Mouse (Mus musculus) heart, adult 2 months (tissue): Measurements from ENCODE around the gene A930004D18Rik. TPM values are rescaled to one million over a fixed set of nuclear protein-coding genes. Genes with fewer than 3 reads are reported as not detected.
A peak's percentile ranks its signal among the peaks of the same experiment; 100 is the strongest.

ENCODE experiments used
- DNase-seq, 2 experiments: peaks; one replicate each; pipeline ENCODE4 v3.0.0; 2021
- H3K27ac ChIP-seq: fragments of 200-600 bp; 2 replicates; pipeline ENCODE4 v1.8.1; 2022
- H3K27me3 ChIP-seq: fragments of 200-500 bp; 2 replicates; pipeline ENCODE4 v1.6.1; 2012; ENCODE audit warnings: mild to moderate bottlenecking, low read length, inconsistent platforms, mixed read lengths; ENCODE audit not compliant: control insufficient read depth, insufficient read depth
- H3K36me3 ChIP-seq: fragments of 200-500 bp; 2 replicates; pipeline ENCODE4 v1.6.1; 2012; ENCODE audit warnings: low read length, inconsistent platforms; ENCODE audit not compliant: control insufficient read depth, insufficient read depth
- H3K4me1 ChIP-seq: fragments of 200-500 bp; 2 replicates; pipeline ENCODE4 v1.6.1; 2011; ENCODE audit warnings: low read length; ENCODE audit not compliant: control insufficient read depth, insufficient read depth
- H3K4me3 ChIP-seq: fragments of 200-600 bp; 2 replicates; pipeline ENCODE4 v1.8.1; 2022
- H3K79me2 ChIP-seq: fragments of 200-500 bp; replicated peaks from 2 replicates; pipeline ENCODE4 v1.6.1; 2012; ENCODE audit warnings: mild to moderate bottlenecking, inconsistent platforms, low read length, moderate library complexity, mixed read lengths; ENCODE audit not compliant: control insufficient read depth, insufficient read depth
- H3K9ac ChIP-seq: fragments of 200-500 bp; 2 replicates; pipeline ENCODE4 v1.6.1; 2012; ENCODE audit warnings: low read depth, mild to moderate bottlenecking, control low read depth, inconsistent platforms, low read length, mixed read lengths
- CTCF ChIP-seq: fragments of 200-600 bp; IDR thresholded peaks from 2 replicates; pipeline ENCODE4 v1.8.1; 2022; ENCODE audit warnings: antibody characterized with exemption, mild to moderate bottlenecking, moderate library complexity
- EP300 ChIP-seq: fragments of 200-500 bp; IDR thresholded peaks from 2 replicates; pipeline ENCODE4 v1.6.1; 2011; ENCODE audit warnings: low read depth, low read length, control low read depth; ENCODE audit not compliant: insufficient read depth
- POLR2A ChIP-seq: fragments of 200-500 bp; IDR thresholded peaks from 2 replicates; pipeline ENCODE4 v1.6.1; 2011; ENCODE audit warnings: mild to moderate bottlenecking, low read depth, low read length, control low read depth; ENCODE audit not compliant: insufficient read depth
- WGBS: fragments of 180-500 bp; shearing (Covaris S2); methylation state at CpG from one replicate; pipeline ENCODE4 v1.1.7; 2018; 5-methylcytosine and 5-hydroxymethylcytosine counted together
- intact Hi-C: fragments of 180-260 bp; cut with DNase I; formaldehyde crosslinking; loops from one replicate; pipeline ENCODE4 v1.15.1; 2025
- polyA plus RNA-seq: library from polyadenylated mRNA; depleted of rRNA; stranded (reverse); fragments of >200 nt; gene quantifications from 2 replicates; pipeline ENCODE4 v1.2.3, GENCODE M21; 2012
- total RNA-seq, 2 experiments: library from RNA; stranded (reverse); gene quantifications; 2 replicates each; pipeline ENCODE4 v1.2.3; 2021

The A930004D18Rik gene
- total and polyA plus RNA-seq, 3 experiments: 2.2 to 4.5 (median 3.4) TPM

GRCm38 (mm10) chr2:18041199-18041885 is 3.8 kb upstream of the A930004D18Rik start:
- Histone ChIP-seq H3K9ac (no peak overlapping the region), H3K4me1 (peaks cover 1% of the 10 kb centered on the region), H3K27me3 (no peaks in the 10 kb centered on the region), H3K27ac (no peak overlapping the region), H3K79me2 (no peaks in the 10 kb centered on the region; the same call in 1 of the 2 replicates), H3K36me3 (peaks cover 8% of the 10 kb centered on the region), H3K4me3 (no peak overlapping the region)
- no peak for DNase-seq
- WGBS: 85% methylated on average over 14 of the region's 14 CpGs
- TF ChIP-seq EP300 (no peak), POLR2A (no peak), CTCF (no peak)
- intact Hi-C loops: no loop called here

GRCm38 (mm10) chr2:18040347-18041160 is 3.0 kb upstream of the A930004D18Rik start:
- H3K27ac ChIP-seq: no peak overlapping the region
- no peak for DNase-seq
- intact Hi-C loops: no loop called here
- no peaks in the 10 kb centered on the region; the same call in 1 of the 2 replicates for H3K4me1 ChIP-seq
- WGBS: 94% methylated on average over 27 of the region's 27 CpGs
- H3K4me3 ChIP-seq: no peak overlapping the region
- peaks cover 3% of the 10 kb centered on the region for H3K36me3 ChIP-seq
- H3K27me3 ChIP-seq: no peaks in the 10 kb centered on the region
- H3K79me2 ChIP-seq: no peaks in the 10 kb centered on the region
- H3K9ac ChIP-seq: no peak overlapping the region
- TF ChIP-seq CTCF (no peak), POLR2A (no peak), EP300 (no peak)

- no peaks in the 10 kb centered on the region for H3K79me2 ChIP-seq
- peak in 1 of 2 experiments; percentile 32 for DNase-seq
- no peak overlapping the region for H3K9ac ChIP-seq
- WGBS: 50% methylated on average over 46 of the region's 46 CpGs
- no peaks in the 10 kb centered on the region for H3K27me3 ChIP-seq
- no peaks in the 10 kb centered on the region for H3K4me1 ChIP-seq
- intact Hi-C loops: no loop called here
- TF ChIP-seq POLR2A: no peak
- no peak for TF ChIP-seq CTCF
- TF ChIP-seq EP300: no peak
- no peak overlapping the region for H3K4me3 ChIP-seq
- no peaks in the 10 kb centered on the region; the same call in 1 of the 2 replicates for H3K36me3 ChIP-seq
- H3K27ac ChIP-seq: no peak overlapping the region
Measured at GRCm38 (mm10) chr2:18039566-18040290, 2.2 kb upstream of the A930004D18Rik start.

GRCm38 (mm10) chr2:18038895-18039371 is 1.4 kb upstream of the A930004D18Rik start:
- DNase-seq: no peak
- no peaks in the 10 kb centered on the region for H3K4me1 ChIP-seq
- H3K79me2 ChIP-seq: no peaks in the 10 kb centered on the region
- WGBS: 85% methylated on average over 10 of the region's 10 CpGs
- no peaks in the 10 kb centered on the region for H3K36me3 ChIP-seq
- H3K27ac ChIP-seq: no peak overlapping the region
- H3K27me3 ChIP-seq: no peaks in the 10 kb centered on the region
- TF ChIP-seq EP300 (no peak), POLR2A (no peak), CTCF (no peak)
- intact Hi-C loops: no loop called here
- no peak overlapping the region for H3K9ac ChIP-seq
- H3K4me3 ChIP-seq: no peak overlapping the region

GRCm38 (mm10) chr2:18038141-18038752 is 710 bp upstream of the A930004D18Rik start:
- Histone ChIP-seq H3K27me3 (no peaks in the 10 kb centered on the region), H3K4me1 (no peaks in the 10 kb centered on the region), H3K4me3 (no peak overlapping the region)

More at GRCm38 (mm10) chr2:18038141-18038752, 710 bp upstream of the A930004D18Rik start:
- DNase-seq: no peak
- Histone ChIP-seq H3K36me3 (no peaks in the 10 kb centered on the region), H3K27ac (no peak overlapping the region), H3K79me2 (no peaks in the 10 kb centered on the region), H3K9ac (no peak overlapping the region)
- intact Hi-C loops: no loop called here
- WGBS: 72% methylated on average over 3 of the region's 3 CpGs
- TF ChIP-seq POLR2A: no peak
